Mouse (Mus musculus): Measurements from ENCODE around the gene Hoxa7. TPM values are rescaled to one million over a fixed set of nuclear protein-coding genes. Genes with fewer than 3 reads are reported as not detected.

Gene Hoxa7
- total RNA-seq, 4 experiments from 2014 or later = not detected

GRCm38 (mm10) chr6:52178918-52179665 lies 42.6 kb downstream of the Hoxa7 start:
- DNase-seq (ENCODE audit: low spot score in 2 of 2) = no peak

GRCm38 (mm10) chr6:52177806-52178205 lies 43.8 kb downstream of the Hoxa7 start:
- no peak for DNase-seq (ENCODE audit: low spot score in 2 of 2)

- no peak for DNase-seq (ENCODE audit: low spot score in 2 of 2)
Measured at GRCm38 (mm10) chr6:52177061-52177735, 44.5 kb downstream of the Hoxa7 start, which contains the start of gene 5730596B20Rik. 5730596B20Rik (plus strand) TSS chr6:52177498.

GRCm38 (mm10) chr6:52176391-52176790 lies 45.3 kb downstream of the Hoxa7 start:
- DNase-seq (ENCODE audit: low spot score in 2 of 2) = no peak

- no peak for DNase-seq (ENCODE audit: low spot score in 2 of 2)
Measured at GRCm38 (mm10) chr6:52175864-52176263, 45.8 kb downstream of the Hoxa7 start.

GRCm38 (mm10) chr6:52174968-52175751 lies 46.5 kb downstream of the Hoxa7 start:
- no peak for DNase-seq (ENCODE audit: low spot score in 2 of 2)

- DNase-seq (ENCODE audit: low spot score in 2 of 2) = no peak
Measured at GRCm38 (mm10) chr6:52173648-52174047, 48.0 kb downstream of the Hoxa7 start.

- no peak for DNase-seq (ENCODE audit: low spot score in 2 of 2)
Measured at GRCm38 (mm10) chr6:52172501-52172900, 49.2 kb downstream of the Hoxa7 start.

GRCm38 (mm10) chr6:52171938-52172337 lies 49.7 kb downstream of the Hoxa7 start:
- no peak for DNase-seq (ENCODE audit: low spot score in 2 of 2)

GRCm38 (mm10) chr6:52171331-52171730 lies 50.3 kb downstream of the Hoxa7 start:
- DNase-seq (ENCODE audit: low spot score in 2 of 2) = no peak

GRCm38 (mm10) chr6:52170898-52171223 lies 50.8 kb downstream of the Hoxa7 start:
- no peak for DNase-seq (ENCODE audit: low spot score in 2 of 2)

GRCm38 (mm10) chr6:52170166-52170897 lies 51.3 kb downstream of the Hoxa7 start:
- DNase-seq (ENCODE audit: low spot score in 2 of 2) = no peak

GRCm38 (mm10) chr6:52169499-52170165 lies 52.0 kb downstream of the Hoxa7 start:
- DNase-seq (ENCODE audit: low spot score in 2 of 2) = no peak

GRCm38 (mm10) chr6:52168191-52169055 lies 53.2 kb downstream of the Hoxa7 start:
- DNase-seq (ENCODE audit: low spot score in 2 of 2) = no peak

- no peak for DNase-seq (ENCODE audit: low spot score in 2 of 2)
Measured at GRCm38 (mm10) chr6:52167736-52168161, 53.9 kb downstream of the Hoxa7 start.

- DNase-seq (ENCODE audit: low spot score in 2 of 2) = no peak
Measured at GRCm38 (mm10) chr6:52167176-52167575, 54.5 kb downstream of the Hoxa7 start.

- DNase-seq (ENCODE audit: low spot score in 2 of 2) = no peak
Measured at GRCm38 (mm10) chr6:52166431-52167077, 55.1 kb downstream of the Hoxa7 start.

GRCm38 (mm10) chr6:52165441-52166370 lies 55.9 kb downstream of the Hoxa7 start:
- no peak for DNase-seq (ENCODE audit: low spot score in 2 of 2)

Data from layer of hippocampus, adult 8-10 months (tissue).